Mouse (Mus musculus) embryonic facial prominence, embryonic 14.5 days (tissue): ENCODE data around the gene Fam219b. TPM values are rescaled to one million over a fixed set of nuclear protein-coding genes. Genes with fewer than 3 reads are reported as not detected.
A peak's percentile ranks its signal among the peaks of the same experiment; 100 is the strongest.

Experiments
- ATAC-seq: fragments of 200-750 bp; cut with Nextera tagmentation; 2 replicates; pipeline ENCODE4 v1.8.0; 2017; ENCODE audit warnings: low read depth, moderate number of reproducible peaks, moderate TSS enrichment
- DNase-seq: peaks from one replicate; pipeline ENCODE4 v3.0.0-alpha.2; 2015; ENCODE audit warnings: low spot score
- H3K27ac ChIP-seq: fragments of 300-500 bp; sonication (generic); replicated peaks from 2 replicates; pipeline ENCODE4 v1.5.1; 2014; ENCODE audit warnings: low read depth, mild to moderate bottlenecking, low read length, moderate library complexity
- H3K27me3 ChIP-seq: fragments of 300-500 bp; sonication (generic); replicated peaks from 2 replicates; pipeline ENCODE4 v1.6.1; 2014; ENCODE audit warnings: low read length; ENCODE audit not compliant: control insufficient read depth, insufficient read depth
- H3K36me3 ChIP-seq: fragments of 300-500 bp; sonication (generic); 2 replicates; pipeline ENCODE4 v1.6.1; 2014; ENCODE audit warnings: low read length, mixed read lengths; ENCODE audit not compliant: control insufficient read depth, insufficient read depth
- H3K4me1 ChIP-seq: fragments of 300-500 bp; sonication (generic); 2 replicates; pipeline ENCODE4 v1.6.1; 2014; ENCODE audit warnings: antibody characterized with exemption, low read length; ENCODE audit not compliant: control insufficient read depth, insufficient read depth
- H3K4me2 ChIP-seq: fragments of 300-500 bp; sonication (generic); 2 replicates; pipeline ENCODE4 v1.6.1; 2014; ENCODE audit warnings: low read depth, mild to moderate bottlenecking, low read length, moderate library complexity, mixed read lengths
- H3K4me3 ChIP-seq: fragments of 300-500 bp; sonication (generic); 2 replicates; pipeline ENCODE4 v1.5.1; 2014; ENCODE audit warnings: low read depth, mild to moderate bottlenecking, low read length
- H3K9ac ChIP-seq: fragments of 300-500 bp; sonication (generic); 2 replicates; pipeline ENCODE4 v1.6.1; 2014; ENCODE audit warnings: low read depth, mild to moderate bottlenecking, low read length, moderate library complexity, mixed read lengths
- H3K9me3 ChIP-seq: fragments of 300-500 bp; sonication (generic); 2 replicates; pipeline ENCODE4 v1.6.1; 2016; ENCODE audit warnings: low read length; ENCODE audit not compliant: control insufficient read depth
- WGBS: fragments of 180-500 bp; shearing (Covaris S2); extraction: QIAGEN DNeasy Blood & Tissue Kit; methylation state at CpG from one replicate; pipeline ENCODE4 v1.1.7; 2014; 5-methylcytosine and 5-hydroxymethylcytosine counted together
- polyA plus RNA-seq: library from polyadenylated mRNA; unstranded; fragments of >200 nt; fragmentation: Nextera tagmentation; extraction: Ambion mirVana; gene quantifications from 2 replicates; pipeline ENCODE4 v1.2.1, GENCODE M21; 2014

Fam219b gene
- polyA plus RNA-seq, 1 experiment from 2014 or later, result 21.1 TPM

- ATAC-seq, result peak; percentile 99
- 2% methylated on average over 36 of the region's 37 CpGs for WGBS
Observed at GRCm38 (mm10) chr9:57560861-57561710, 23.8 kb downstream of the Fam219b start, which contains the start of gene Scamp2. Gene Scamp2 (plus strand): TSS chr9:57560943.

GRCm38 (mm10) chr9:57561711-57562099 lies 24.4 kb downstream of the Fam219b start:
- no peak for ATAC-seq

More at GRCm38 (mm10) chr9:57560861-57561710, 23.8 kb downstream of the Fam219b start, which contains the start of gene Scamp2:
- Histone ChIP-seq H3K9ac (peak within 1 kb of the TSS; percentile 74), H3K27me3 (no peaks in the 10 kb centered on the region), H3K27ac (peak within 1 kb of the TSS; percentile 63; the same call in 1 of the 2 replicates), H3K36me3 (no peaks in the 10 kb centered on the region), H3K4me2 (peak within 1 kb of the TSS; percentile 71), H3K4me3 (peak within 1 kb of the TSS; percentile 63), H3K4me1 (peaks cover 29% of the 10 kb centered on the region), H3K9me3 (no peaks in the 10 kb centered on the region)
- peak; percentile 96 for DNase-seq

GRCm38 (mm10) chr9:57562896-57563372 lies 25.6 kb downstream of the Fam219b start:
- peak overlapping the region; percentile 44; the same call in 1 of the 2 replicates for H3K27ac ChIP-seq
- DNase-seq (peak; percentile 52), ATAC-seq (no peak)
- H3K4me3 ChIP-seq, result no peak overlapping the region
- peaks cover 38% of the 10 kb centered on the region for H3K4me1 ChIP-seq
- no peaks in the 10 kb centered on the region for H3K9me3 ChIP-seq
- H3K4me2 ChIP-seq, result 0 out of 2 replicates have a peak overlapping the region, but pooled peaks have one; percentile 7
- no peaks in the 10 kb centered on the region for H3K27me3 ChIP-seq
- H3K36me3 ChIP-seq, result peaks cover 2% of the 10 kb centered on the region; the same call in 1 of the 2 replicates
- H3K9ac ChIP-seq, result no peak overlapping the region
- WGBS, result 53% methylated on average over 4 of the region's 4 CpGs

More at GRCm38 (mm10) chr9:57561711-57562099, 24.4 kb downstream of the Fam219b start:
- Histone ChIP-seq H3K9me3 (no peaks in the 10 kb centered on the region), H3K4me2 (peak overlapping the region; percentile 71), H3K27ac (peak overlapping the region; percentile 53; the same call in 1 of the 2 replicates), H3K4me3 (peak overlapping the region; percentile 63), H3K36me3 (no peaks in the 10 kb centered on the region), H3K27me3 (no peaks in the 10 kb centered on the region), H3K9ac (peak overlapping the region; percentile 74), H3K4me1 (peaks cover 35% of the 10 kb centered on the region)
- 77% methylated on average over 13 of the region's 13 CpGs for WGBS
- no peak for DNase-seq

- Histone ChIP-seq H3K4me1 (peaks cover 38% of the 10 kb centered on the region), H3K27ac (no peak overlapping the region), H3K27me3 (no peaks in the 10 kb centered on the region), H3K9ac (no peak overlapping the region), H3K4me2 (no peak overlapping the region), H3K36me3 (peaks cover 18% of the 10 kb centered on the region), H3K4me3 (no peak overlapping the region), H3K9me3 (no peaks in the 10 kb centered on the region)
- WGBS, result 78% methylated on average over 6 of the region's 6 CpGs
- DNase-seq (no peak), ATAC-seq (no peak)
Observed at GRCm38 (mm10) chr9:57564609-57565008, 27.3 kb downstream of the Fam219b start.

GRCm38 (mm10) chr9:57565741-57566221 lies 28.5 kb downstream of the Fam219b start:
- no peak overlapping the region for H3K4me2 ChIP-seq
- peaks cover 22% of the 10 kb centered on the region for H3K36me3 ChIP-seq
- H3K4me3 ChIP-seq, result no peak overlapping the region
- 20% methylated on average over 8 of the region's 10 CpGs for WGBS
- peaks cover 33% of the 10 kb centered on the region for H3K4me1 ChIP-seq
- H3K9ac ChIP-seq, result 0 out of 2 replicates have a peak overlapping the region, but pooled peaks have one; percentile 32
- DNase-seq (peak; percentile 71), ATAC-seq (no peak)
- H3K9me3 ChIP-seq, result no peaks in the 10 kb centered on the region
- peak overlapping the region; percentile 74 for H3K27ac ChIP-seq
- H3K27me3 ChIP-seq, result no peaks in the 10 kb centered on the region

GRCm38 (mm10) chr9:57566846-57567245 lies 29.5 kb downstream of the Fam219b start:
- Histone ChIP-seq H3K4me1 (peaks cover 27% of the 10 kb centered on the region), H3K27me3 (no peaks in the 10 kb centered on the region), H3K4me3 (no peak overlapping the region), H3K27ac (peak overlapping the region; percentile 74; the same call in 1 of the 2 replicates), H3K36me3 (peaks cover 22% of the 10 kb centered on the region), H3K9me3 (no peaks in the 10 kb centered on the region), H3K4me2 (no peak overlapping the region), H3K9ac (no peak overlapping the region)
- ATAC-seq (no peak), DNase-seq (no peak)
- 62% methylated on average over 8 of the region's 8 CpGs for WGBS

GRCm38 (mm10) chr9:57568500-57568899 lies 31.2 kb downstream of the Fam219b start:
- Histone ChIP-seq H3K9me3 (no peaks in the 10 kb centered on the region), H3K36me3 (peaks cover 22% of the 10 kb centered on the region), H3K4me1 (peaks cover 17% of the 10 kb centered on the region), H3K27ac (no peak overlapping the region), H3K4me2 (no peak overlapping the region), H3K27me3 (no peaks in the 10 kb centered on the region), H3K9ac (no peak overlapping the region), H3K4me3 (no peak overlapping the region)
- no peak for ATAC-seq
- DNase-seq, result no peak
- 90% methylated on average over 6 of the region's 6 CpGs for WGBS

- DNase-seq (no peak), ATAC-seq (no peak)
- Histone ChIP-seq H3K4me2 (no peak overlapping the region), H3K27me3 (no peaks in the 10 kb centered on the region), H3K4me3 (no peak overlapping the region), H3K9me3 (no peaks in the 10 kb centered on the region), H3K36me3 (peaks cover 30% of the 10 kb centered on the region; the same call in 1 of the 2 replicates), H3K4me1 (no peaks in the 10 kb centered on the region), H3K9ac (no peak overlapping the region), H3K27ac (no peak overlapping the region)
Observed at GRCm38 (mm10) chr9:57574397-57574796, 37.1 kb downstream of the Fam219b start.
